Mouse (Mus musculus): Measurements from ENCODE around the gene Anapc5. TPM values are rescaled to one million over a fixed set of nuclear protein-coding genes. Genes with fewer than 3 reads are reported as not detected.

Gene Anapc5
- total RNA-seq, 4 experiments from 2014 or later: 504 to 612 (median 591) TPM

GRCm38 (mm10) chr5:122769101-122769568, 52.0 kb downstream of the Anapc5 start:
- no peak for DNase-seq (ENCODE audit: low spot score in 2 of 2)

- no peak for DNase-seq (ENCODE audit: low spot score in 2 of 2)
Measured at GRCm38 (mm10) chr5:122767283-122767682, 53.9 kb downstream of the Anapc5 start.

- DNase-seq (ENCODE audit: low spot score in 2 of 2): no peak
Measured at GRCm38 (mm10) chr5:122764032-122764464, 57.1 kb downstream of the Anapc5 start.

GRCm38 (mm10) chr5:122763271-122764031, 57.7 kb downstream of the Anapc5 start:
- DNase-seq (ENCODE audit: low spot score in 2 of 2): no peak

- peak; percentile 35 to 58 for DNase-seq (ENCODE audit: low spot score in 2 of 2)
Measured at GRCm38 (mm10) chr5:122756680-122757079, 64.5 kb downstream of the Anapc5 start.

- DNase-seq (ENCODE audit: low spot score in 2 of 2): no peak
Measured at GRCm38 (mm10) chr5:122756144-122756543, 65.0 kb downstream of the Anapc5 start.

GRCm38 (mm10) chr5:122755620-122756019, 65.5 kb downstream of the Anapc5 start:
- no peak for DNase-seq (ENCODE audit: low spot score in 2 of 2)

GRCm38 (mm10) chr5:122754477-122754876, 66.7 kb downstream of the Anapc5 start:
- DNase-seq (ENCODE audit: low spot score in 2 of 2): no peak

- DNase-seq (ENCODE audit: low spot score in 2 of 2): no peak
Measured at GRCm38 (mm10) chr5:122747950-122748349, 73.2 kb downstream of the Anapc5 start.

- no peak for DNase-seq (ENCODE audit: low spot score in 2 of 2)
Measured at GRCm38 (mm10) chr5:122743880-122744422, 77.2 kb downstream of the Anapc5 start.

Other genes starting within 250 kb of the Anapc5 start
- 1 to 10 TPM; 3.4 to 9.1 (median 5.9) TPM for gene Ift81, start 206.8 kb downstream of the Anapc5 start, total RNA-seq (2022)
- 1 to 10 TPM in 2 of 4 experiments, under 1 TPM in 2; 0.92 to 1.5 (median 1.1) TPM for gene P2rx7, start 177.4 kb downstream of the Anapc5 start, total RNA-seq (2022)
- gene P2rx4, start 113.8 kb downstream of the Anapc5 start, total RNA-seq (2022): 1 to 10 TPM; 2.0 to 3.5 (median 2.9) TPM
- 1 to 10 TPM; 2.0 to 3.4 (median 3.1) TPM for gene Camkk2, start 41.9 kb downstream of the Anapc5 start, total RNA-seq (2022)
- 10 to 100 TPM; 19.5 to 28.2 (median 20.1) TPM for gene Rnf34, start 28.7 kb upstream of the Anapc5 start, total RNA-seq (2022)
- gene Kdm2b, start 168.5 kb upstream of the Anapc5 start, total RNA-seq (2022): 10 to 100 TPM; 11.1 to 15.6 (median 13.1) TPM
- gene Orai1, start 193.7 kb upstream of the Anapc5 start, total RNA-seq (2022): 10 to 100 TPM; 27.8 to 35.0 (median 29.8) TPM
- not detected for gene Morn3, start 225.7 kb upstream of the Anapc5 start, total RNA-seq (2022)
- 10 to 100 TPM; 15.7 to 18.3 (median 17.0) TPM for gene Tmem120b, start 247.1 kb upstream of the Anapc5 start, total RNA-seq (2022)